Mouse (Mus musculus) hindbrain, embryonic 16.5 days (tissue): ENCODE measurements around the gene Fam209. TPM values are rescaled to one million over a fixed set of nuclear protein-coding genes. Genes with fewer than 3 reads are reported as not detected.

Source experiments
- ATAC-seq: fragments of 200-750 bp; cut with Nextera tagmentation; 2 replicates; pipeline ENCODE4 v1.8.0; 2017; ENCODE audit warnings: moderate TSS enrichment, moderate library complexity
- H3K27ac ChIP-seq: fragments of 300-500 bp; sonication (generic); 2 replicates; pipeline ENCODE4 v1.5.1; 2014; ENCODE audit warnings: low read depth, mild to moderate bottlenecking, control low read depth, low read length, moderate library complexity
- H3K27me3 ChIP-seq: fragments of 300-500 bp; sonication (generic); replicated peaks from 2 replicates; pipeline ENCODE4 v1.6.1; 2014; ENCODE audit warnings: low read length; ENCODE audit not compliant: control insufficient read depth, insufficient read depth
- H3K36me3 ChIP-seq: fragments of 300-500 bp; sonication (generic); 2 replicates; pipeline ENCODE4 v1.6.1; 2014; ENCODE audit warnings: mild to moderate bottlenecking, low read length, moderate library complexity, mixed read lengths; ENCODE audit not compliant: control insufficient read depth, insufficient read depth
- H3K4me1 ChIP-seq: fragments of 300-500 bp; sonication (generic); 2 replicates; pipeline ENCODE4 v1.6.1; 2014; ENCODE audit warnings: low read depth, low read length; ENCODE audit not compliant: control insufficient read depth, insufficient read depth
- H3K4me2 ChIP-seq: fragments of 300-500 bp; sonication (generic); 2 replicates; pipeline ENCODE4 v1.6.1; 2014; ENCODE audit warnings: mild to moderate bottlenecking, low read length, control low read depth, moderate library complexity
- H3K4me3 ChIP-seq: fragments of 300-500 bp; sonication (generic); 2 replicates; pipeline ENCODE4 v1.5.1; 2014; ENCODE audit warnings: mild to moderate bottlenecking, low read length, control low read depth, moderate library complexity
- H3K9ac ChIP-seq: fragments of 300-500 bp; sonication (generic); 2 replicates; pipeline ENCODE4 v1.6.1; 2014; ENCODE audit warnings: low read depth, mild to moderate bottlenecking, control low read depth, low read length, moderate library complexity
- H3K9me3 ChIP-seq: fragments of 300-500 bp; sonication (generic); 2 replicates; pipeline ENCODE4 v1.6.1; 2014; ENCODE audit warnings: mild to moderate bottlenecking, low read length, moderate library complexity; ENCODE audit not compliant: control insufficient read depth
- WGBS: fragments of 180-500 bp; shearing (Covaris S2); extraction: QIAGEN DNeasy Blood & Tissue Kit; methylation state at CpG from one replicate; pipeline ENCODE4 v1.1.7; 2014; 5-methylcytosine and 5-hydroxymethylcytosine counted together
- polyA plus RNA-seq: library from polyadenylated mRNA; unstranded; fragments of >200 nt; fragmentation: Nextera tagmentation; extraction: Ambion mirVana; gene quantifications from 2 replicates; pipeline ENCODE4 v1.2.1, GENCODE M21; 2015

Fam209 gene
- polyA plus RNA-seq, 1 experiment from 2014 or later, result 0.24 TPM

DNA sequence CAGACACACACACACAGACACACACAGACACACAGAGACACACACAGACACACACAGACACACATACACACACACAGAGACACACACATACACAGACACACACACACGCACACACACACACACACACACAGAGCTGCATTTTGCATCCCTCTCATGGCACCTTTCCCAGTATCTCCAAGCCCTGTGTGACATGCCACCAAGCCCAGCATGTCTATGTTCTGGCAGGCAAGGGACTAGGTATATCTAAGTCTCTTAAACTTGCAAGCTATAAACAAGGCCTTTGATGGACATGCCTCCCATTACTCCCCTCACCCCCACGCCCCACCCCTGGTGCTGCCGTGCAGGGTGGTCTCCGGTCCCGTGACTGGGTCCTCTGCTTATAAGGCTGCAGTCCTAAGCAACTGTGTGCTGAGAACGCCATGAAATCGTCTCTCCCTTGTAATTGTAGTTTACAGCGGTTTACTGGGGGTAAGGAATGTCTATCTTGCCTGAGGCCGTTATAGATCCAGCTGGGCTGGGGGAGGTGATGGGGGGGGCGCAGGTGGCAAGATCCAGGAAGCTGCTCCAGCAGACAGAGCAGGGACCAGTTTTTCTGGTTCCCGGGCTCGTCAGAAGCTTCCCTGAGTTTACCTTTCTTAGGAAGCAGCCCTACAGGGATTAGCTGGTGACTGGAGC lies 12.5 kb downstream of the Fam209 start:
- no peak overlapping the region for H3K27ac ChIP-seq
- H3K9me3 ChIP-seq, result no peaks in the 10 kb centered on the region
- H3K4me3 ChIP-seq, result no peak overlapping the region
- WGBS, result 45% methylated on average over 12 of the region's 12 CpGs
- H3K4me2 ChIP-seq, result no peak overlapping the region
- H3K9ac ChIP-seq, result no peak overlapping the region
- no peaks in the 10 kb centered on the region for H3K36me3 ChIP-seq
- no peaks in the 10 kb centered on the region for H3K4me1 ChIP-seq
- no peak for ATAC-seq
- H3K27me3 ChIP-seq, result no peaks in the 10 kb centered on the region; the same call in 1 of the 2 replicates

DNA sequence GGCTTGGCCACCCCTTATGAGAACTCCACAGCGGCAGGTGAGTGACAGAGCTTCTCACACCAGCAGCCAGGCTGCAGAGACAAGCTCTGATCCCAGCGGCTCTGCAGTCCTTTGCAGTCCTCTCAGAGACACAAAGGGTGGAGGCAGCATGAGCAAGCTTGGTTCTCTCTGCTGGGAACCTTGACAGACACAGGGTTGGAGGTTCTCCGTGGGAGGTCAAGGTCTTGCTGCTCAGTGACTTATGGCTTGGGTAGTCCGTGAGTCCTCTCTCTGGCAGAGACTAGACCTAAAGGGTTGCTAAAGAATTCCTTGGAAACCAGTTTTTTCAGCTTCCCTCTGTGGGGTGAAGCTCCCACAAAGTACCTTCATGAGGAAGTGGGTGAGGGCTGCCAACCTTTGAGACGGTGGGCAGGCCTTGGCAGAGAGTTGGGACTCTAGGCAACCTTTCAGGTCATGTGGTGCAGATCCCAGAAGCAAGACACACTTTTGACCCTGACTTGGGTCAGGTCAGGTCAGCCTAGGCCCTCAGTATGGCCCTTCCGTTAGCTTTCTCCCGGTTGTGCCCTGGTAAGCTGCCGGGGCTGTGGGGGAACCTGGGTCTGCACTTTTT lies 24.5 kb downstream of the Fam209 start:
- WGBS, result 75% methylated on average over 8 of the region's 8 CpGs
- no peak for ATAC-seq
- Histone ChIP-seq H3K27me3 (no peaks in the 10 kb centered on the region; the same call in 1 of the 2 replicates), H3K4me2 (no peak overlapping the region), H3K4me1 (no peaks in the 10 kb centered on the region), H3K36me3 (no peaks in the 10 kb centered on the region), H3K27ac (no peak overlapping the region), H3K4me3 (no peak overlapping the region), H3K9me3 (no peaks in the 10 kb centered on the region), H3K9ac (no peak overlapping the region)

DNA sequence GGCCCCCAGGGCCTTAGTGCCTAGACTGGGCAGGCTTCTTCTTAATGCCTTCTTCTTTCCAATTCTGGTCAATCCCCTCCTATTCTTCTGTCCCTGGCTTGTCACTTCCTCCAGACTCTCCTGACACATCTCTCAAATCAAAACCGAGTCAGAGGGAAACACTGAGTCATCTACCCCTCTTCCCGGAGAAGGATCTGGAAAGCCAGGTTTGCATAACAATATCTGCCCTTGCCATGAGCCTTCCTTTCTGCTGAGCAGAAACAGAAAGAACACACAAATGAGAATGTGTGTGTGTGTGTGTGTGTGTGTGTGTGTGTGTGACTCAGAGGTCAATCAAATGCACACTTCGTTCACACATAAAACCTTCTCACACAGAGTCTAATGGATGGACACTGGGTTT lies 26.5 kb downstream of the Fam209 start:
- Histone ChIP-seq H3K27me3 (no peaks in the 10 kb centered on the region; the same call in 1 of the 2 replicates), H3K36me3 (no peaks in the 10 kb centered on the region), H3K4me2 (no peak overlapping the region), H3K27ac (no peak overlapping the region), H3K4me1 (no peaks in the 10 kb centered on the region), H3K9ac (no peak overlapping the region), H3K4me3 (no peak overlapping the region), H3K9me3 (no peaks in the 10 kb centered on the region)
- 35% methylated on average over 3 of the region's 3 CpGs for WGBS
- ATAC-seq, result no peak

GRCm38 (mm10) chr2:172500752-172501316 lies 28.5 kb downstream of the Fam209 start:
- Histone ChIP-seq H3K36me3 (no peaks in the 10 kb centered on the region), H3K4me2 (no peak overlapping the region), H3K9ac (no peak overlapping the region), H3K9me3 (no peaks in the 10 kb centered on the region), H3K4me1 (no peaks in the 10 kb centered on the region), H3K27me3 (no peaks in the 10 kb centered on the region; the same call in 1 of the 2 replicates), H3K27ac (no peak overlapping the region), H3K4me3 (no peak overlapping the region)
- 55% methylated on average over 7 of the region's 7 CpGs for WGBS
- ATAC-seq, result no peak

- 5% methylated on average over 4 of the region's 4 CpGs for WGBS
- no peak overlapping the region for H3K27ac ChIP-seq
- H3K9ac ChIP-seq, result no peak overlapping the region
- H3K4me2 ChIP-seq, result no peak overlapping the region
- no peak overlapping the region for H3K4me3 ChIP-seq
- no peaks in the 10 kb centered on the region for H3K36me3 ChIP-seq
- ATAC-seq, result no peak
- H3K4me1 ChIP-seq, result no peaks in the 10 kb centered on the region
- no peaks in the 10 kb centered on the region for H3K9me3 ChIP-seq
- H3K27me3 ChIP-seq, result no peaks in the 10 kb centered on the region; the same call in 1 of the 2 replicates
Measured at GRCm38 (mm10) chr2:172501341-172501740, 29.0 kb downstream of the Fam209 start.

GRCm38 (mm10) chr2:172502168-172502567 lies 29.8 kb downstream of the Fam209 start:
- H3K36me3 ChIP-seq, result no peaks in the 10 kb centered on the region
- H3K9me3 ChIP-seq, result no peaks in the 10 kb centered on the region
- no peak overlapping the region for H3K4me2 ChIP-seq
- H3K9ac ChIP-seq, result peak overlapping the region; percentile 38; the same call in 1 of the 2 replicates
- no peaks in the 10 kb centered on the region for H3K4me1 ChIP-seq
- no peak overlapping the region for H3K27ac ChIP-seq
- no peak overlapping the region for H3K4me3 ChIP-seq
- no peaks in the 10 kb centered on the region; the same call in 1 of the 2 replicates for H3K27me3 ChIP-seq
- no peak for ATAC-seq
- WGBS, result 79% methylated on average over 14 of the region's 14 CpGs

GRCm38 (mm10) chr2:172506121-172506520 lies 33.8 kb downstream of the Fam209 start:
- H3K27ac ChIP-seq, result no peak overlapping the region
- H3K27me3 ChIP-seq, result no peaks in the 10 kb centered on the region
- H3K36me3 ChIP-seq, result no peaks in the 10 kb centered on the region
- H3K9ac ChIP-seq, result no peak overlapping the region
- H3K4me1 ChIP-seq, result no peaks in the 10 kb centered on the region
- no peaks in the 10 kb centered on the region for H3K9me3 ChIP-seq
- H3K4me3 ChIP-seq, result no peak overlapping the region
- WGBS, result 90% methylated on average over 7 of the region's 7 CpGs
- no peak for ATAC-seq
- H3K4me2 ChIP-seq, result no peak overlapping the region

DNA sequence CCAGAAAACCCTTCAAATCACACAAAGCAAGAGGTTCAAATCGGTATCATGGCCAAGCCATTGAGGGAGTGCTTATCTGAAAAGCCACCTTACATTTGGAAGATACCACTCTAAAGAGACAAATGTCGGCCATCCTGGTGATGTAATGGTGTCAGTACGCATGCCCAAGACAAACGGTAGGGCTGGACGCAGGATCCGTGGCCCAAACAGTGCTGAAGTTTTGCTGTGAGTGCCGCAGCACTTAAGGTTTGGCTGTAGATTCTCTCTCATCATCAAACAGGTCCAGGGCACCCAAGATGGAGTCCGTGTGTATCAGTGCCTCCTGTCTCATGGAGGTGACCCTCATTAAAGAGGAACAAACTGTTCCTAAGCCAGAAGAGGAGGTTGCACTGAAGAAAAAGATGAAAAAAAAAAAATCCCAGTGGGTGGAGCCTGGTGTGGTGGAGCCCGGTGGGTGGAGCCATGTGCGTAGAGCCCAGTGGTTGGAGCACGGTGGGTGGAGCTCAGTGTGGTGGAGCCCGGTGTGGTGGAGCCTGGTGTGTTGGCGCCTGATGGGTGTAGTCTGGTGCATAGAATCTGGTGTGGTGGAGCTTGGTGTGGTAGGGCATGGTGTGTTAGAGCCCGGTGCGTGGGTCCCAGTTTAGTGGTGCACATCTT lies 37.9 kb downstream of the Fam209 start:
- no peak overlapping the region for H3K9ac ChIP-seq
- no peaks in the 10 kb centered on the region for H3K9me3 ChIP-seq
- no peak overlapping the region for H3K4me2 ChIP-seq
- no peak for ATAC-seq
- no peaks in the 10 kb centered on the region for H3K36me3 ChIP-seq
- no peaks in the 10 kb centered on the region for H3K27me3 ChIP-seq
- no peak overlapping the region for H3K4me3 ChIP-seq
- H3K4me1 ChIP-seq, result no peaks in the 10 kb centered on the region
- WGBS, result 92% methylated on average over 15 of the region's 15 CpGs
- H3K27ac ChIP-seq, result no peak overlapping the region

DNA sequence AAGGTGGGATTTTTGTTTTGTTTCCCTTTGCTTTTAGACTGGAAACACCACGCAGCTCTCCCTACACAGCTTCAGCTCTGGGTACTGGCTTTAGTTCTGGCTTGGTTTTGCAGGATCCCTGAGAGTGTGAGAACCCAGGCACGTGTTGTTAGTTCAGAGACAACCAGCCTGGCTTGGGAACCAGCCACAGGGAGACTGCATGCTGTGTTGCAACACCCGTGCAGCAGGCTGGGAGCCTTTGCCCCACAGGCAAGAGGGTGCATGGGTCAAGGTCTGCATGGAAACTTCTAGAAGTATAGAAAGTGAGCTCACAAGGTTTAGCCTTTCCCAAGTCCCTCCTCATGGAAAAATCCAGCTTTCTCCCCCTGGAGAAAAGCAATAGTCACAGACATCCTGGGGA lies 38.6 kb downstream of the Fam209 start:
- H3K9ac ChIP-seq, result no peak overlapping the region
- no peak for ATAC-seq
- WGBS, result 53% methylated on average over 3 of the region's 3 CpGs

More for the DNA sequence above, 38.6 kb downstream of the Fam209 start:
- H3K4me3 ChIP-seq, result no peak overlapping the region
- H3K4me2 ChIP-seq, result no peak overlapping the region
- H3K9me3 ChIP-seq, result no peaks in the 10 kb centered on the region
- no peak overlapping the region for H3K27ac ChIP-seq
- no peaks in the 10 kb centered on the region for H3K4me1 ChIP-seq
- no peaks in the 10 kb centered on the region for H3K27me3 ChIP-seq
- no peaks in the 10 kb centered on the region for H3K36me3 ChIP-seq
